Mouse (Mus musculus): ENCODE measurements around the gene Aebp1. TPM values are rescaled to one million over a fixed set of nuclear protein-coding genes. Genes with fewer than 3 reads are reported as not detected.

Aebp1 gene
- total and polyA plus RNA-seq, 2 experiments from 2014 or later, result 14.9 to 19.8 TPM

DNA sequence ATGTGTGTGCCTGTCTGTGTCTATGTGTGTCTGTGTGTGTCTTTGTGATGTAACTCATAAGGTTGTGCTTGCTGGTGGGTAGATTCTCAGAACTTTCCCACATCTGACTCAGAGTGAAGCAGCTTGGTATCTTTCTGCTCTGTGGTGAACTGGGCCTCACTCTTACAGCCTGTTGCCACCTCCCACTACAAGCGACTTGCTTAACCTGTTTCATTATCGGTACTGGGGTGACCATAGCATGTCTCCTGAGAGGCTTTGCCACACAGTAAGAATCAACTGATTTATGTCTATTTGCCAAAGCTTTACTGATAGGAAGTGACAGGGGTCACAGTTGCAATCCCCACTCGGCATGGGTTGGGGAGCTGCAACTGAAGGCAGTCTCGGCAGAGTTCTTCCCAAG is 46.9 kb downstream of the Aebp1 start:
- no peak overlapping the region for H3K4me3 ChIP-seq (ENCODE audit: low read depth, low read length)
- DNase-seq (no peak), ATAC-seq (no peak)
- no peaks in the 10 kb centered on the region for H3K9me3 ChIP-seq (ENCODE audit: low read length)
- H3K4me1 ChIP-seq (ENCODE audit: insufficient read depth), result no peaks in the 10 kb centered on the region
- no peak overlapping the region for H3K27ac ChIP-seq (ENCODE audit: low read depth, low read length)
- TF ChIP-seq CTCF (IDR thresholded peaks at IDR 0.05; ENCODE audit: low read depth), result no peak
- no peaks in the 10 kb centered on the region for H3K36me3 ChIP-seq (ENCODE audit: insufficient read depth)
- H3K4me2 ChIP-seq (ENCODE audit: low read depth), result no peak overlapping the region
- 93% methylated on average over 4 of the region's 4 CpGs for WGBS
- no peaks in the 10 kb centered on the region for H3K27me3 ChIP-seq (ENCODE audit: insufficient read depth, low read length)
- H3K9ac ChIP-seq, result no peak overlapping the region

GRCm38 (mm10) chr11:5912635-5913034 is 50.9 kb downstream of the Aebp1 start:
- no peaks in the 10 kb centered on the region for H3K36me3 ChIP-seq (ENCODE audit: insufficient read depth)
- DNase-seq (no peak), ATAC-seq (no peak)
- no peak overlapping the region for H3K9ac ChIP-seq
- peak; percentile 61 for TF ChIP-seq CTCF (IDR thresholded peaks at IDR 0.05; ENCODE audit: low read depth)
- no peak overlapping the region for H3K4me3 ChIP-seq (ENCODE audit: low read depth, low read length)
- 34% methylated on average over 5 of the region's 5 CpGs for WGBS
- no peaks in the 10 kb centered on the region for H3K27me3 ChIP-seq (ENCODE audit: insufficient read depth, low read length)
- H3K4me2 ChIP-seq (ENCODE audit: low read depth), result no peak overlapping the region
- no peaks in the 10 kb centered on the region for H3K4me1 ChIP-seq (ENCODE audit: insufficient read depth)
- H3K9me3 ChIP-seq (ENCODE audit: low read length), result no peaks in the 10 kb centered on the region
- H3K27ac ChIP-seq (ENCODE audit: low read depth, low read length), result no peak overlapping the region

- H3K27ac ChIP-seq (ENCODE audit: low read depth, low read length), result no peak overlapping the region
- no peaks in the 10 kb centered on the region for H3K27me3 ChIP-seq (ENCODE audit: insufficient read depth, low read length)
- H3K9ac ChIP-seq, result no peak overlapping the region
- no peak for ATAC-seq
- no peak overlapping the region for H3K4me2 ChIP-seq (ENCODE audit: low read depth)
- no peaks in the 10 kb centered on the region for H3K4me1 ChIP-seq (ENCODE audit: insufficient read depth)
- H3K9me3 ChIP-seq (ENCODE audit: low read length), result no peaks in the 10 kb centered on the region
- WGBS, result 60% methylated on average over 8 of the region's 8 CpGs
- DNase-seq, result no peak
- H3K36me3 ChIP-seq (ENCODE audit: insufficient read depth), result no peaks in the 10 kb centered on the region
- TF ChIP-seq CTCF (IDR thresholded peaks at IDR 0.05; ENCODE audit: low read depth), result no peak
- no peak overlapping the region for H3K4me3 ChIP-seq (ENCODE audit: low read depth, low read length)
Measured at GRCm38 (mm10) chr11:5913256-5913655, 51.5 kb downstream of the Aebp1 start.

GRCm38 (mm10) chr11:5913936-5914335 is 52.2 kb downstream of the Aebp1 start:
- no peaks in the 10 kb centered on the region for H3K27me3 ChIP-seq (ENCODE audit: insufficient read depth, low read length)
- H3K4me2 ChIP-seq (ENCODE audit: low read depth), result no peak overlapping the region
- H3K4me1 ChIP-seq (ENCODE audit: insufficient read depth), result no peaks in the 10 kb centered on the region
- WGBS, result 85% methylated on average over 4 of the region's 4 CpGs
- H3K36me3 ChIP-seq (ENCODE audit: insufficient read depth), result no peaks in the 10 kb centered on the region
- H3K9me3 ChIP-seq (ENCODE audit: low read length), result no peaks in the 10 kb centered on the region
- H3K4me3 ChIP-seq (ENCODE audit: low read depth, low read length), result no peak overlapping the region
- no peak overlapping the region for H3K9ac ChIP-seq
- ATAC-seq, result 0 out of 2 replicates have a peak, but pooled peaks have one; percentile 16
- no peak for TF ChIP-seq CTCF (IDR thresholded peaks at IDR 0.05; ENCODE audit: low read depth)
- DNase-seq, result no peak
- H3K27ac ChIP-seq (ENCODE audit: low read depth, low read length), result no peak overlapping the region

GRCm38 (mm10) chr11:5914940-5915339 is 53.2 kb downstream of the Aebp1 start:
- Histone ChIP-seq H3K9me3 (ENCODE audit: low read length) (no peaks in the 10 kb centered on the region), H3K4me3 (ENCODE audit: low read depth, low read length) (no peak overlapping the region), H3K36me3 (ENCODE audit: insufficient read depth) (no peaks in the 10 kb centered on the region), H3K9ac (no peak overlapping the region), H3K27me3 (ENCODE audit: insufficient read depth, low read length) (no peaks in the 10 kb centered on the region), H3K4me2 (ENCODE audit: low read depth) (no peak overlapping the region), H3K4me1 (ENCODE audit: insufficient read depth) (no peaks in the 10 kb centered on the region), H3K27ac (ENCODE audit: low read depth, low read length) (no peak overlapping the region)
- TF ChIP-seq CTCF (IDR thresholded peaks at IDR 0.05; ENCODE audit: low read depth), result no peak
- ATAC-seq (no peak), DNase-seq (no peak)
- WGBS, result 61% methylated on average over 5 of the region's 5 CpGs

DNA sequence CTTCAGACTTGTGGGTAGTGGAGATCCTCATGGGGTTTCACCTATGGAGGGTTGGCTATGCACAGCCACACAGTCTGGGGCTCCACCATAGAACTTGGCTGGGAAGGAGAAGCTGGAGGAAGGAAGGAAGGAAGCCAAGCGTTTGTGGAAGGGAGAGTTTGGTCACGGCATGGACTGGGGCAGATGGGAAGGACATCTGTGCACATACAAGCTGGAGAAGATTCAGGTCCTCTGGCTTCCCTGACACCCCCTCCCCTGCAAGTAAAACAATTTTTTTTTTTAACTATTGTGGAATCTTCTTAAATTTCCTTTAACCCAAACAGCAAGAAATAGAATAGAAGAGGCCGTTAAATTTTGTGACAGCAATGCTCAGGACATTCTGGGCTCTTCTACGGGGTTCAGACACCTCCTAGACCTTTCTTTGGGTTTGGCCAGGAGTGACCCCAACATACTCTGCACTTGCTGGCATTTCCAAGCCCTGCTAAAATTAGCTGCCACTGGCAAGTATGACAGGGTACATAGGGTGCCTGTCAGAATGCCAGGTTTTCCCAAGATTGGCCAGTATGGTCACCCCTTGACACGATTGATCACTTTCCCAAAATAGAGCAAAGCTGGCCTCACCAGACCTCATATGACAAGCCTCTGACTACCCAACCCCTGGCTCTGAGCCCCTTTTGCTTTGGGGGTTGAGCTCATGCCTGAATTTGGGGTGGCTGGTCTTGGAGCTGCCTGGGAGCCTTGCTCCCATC is 53.9 kb downstream of the Aebp1 start:
- Histone ChIP-seq H3K4me2 (ENCODE audit: low read depth) (no peak overlapping the region), H3K9me3 (ENCODE audit: low read length) (no peaks in the 10 kb centered on the region), H3K27me3 (ENCODE audit: insufficient read depth, low read length) (no peaks in the 10 kb centered on the region), H3K4me3 (ENCODE audit: low read depth, low read length) (no peak overlapping the region), H3K36me3 (ENCODE audit: insufficient read depth) (no peaks in the 10 kb centered on the region), H3K4me1 (ENCODE audit: insufficient read depth) (no peaks in the 10 kb centered on the region), H3K27ac (ENCODE audit: low read depth, low read length) (no peak overlapping the region), H3K9ac (no peak overlapping the region)
- no peak for DNase-seq
- no peak for ATAC-seq
- WGBS, result 71% methylated on average over 5 of the region's 5 CpGs
- TF ChIP-seq CTCF (IDR thresholded peaks at IDR 0.05; ENCODE audit: low read depth), result no peak

GRCm38 (mm10) chr11:5916178-5916548 is 54.4 kb downstream of the Aebp1 start:
- WGBS, result 65% methylated on average over 8 of the region's 8 CpGs

More at GRCm38 (mm10) chr11:5916178-5916548, 54.4 kb downstream of the Aebp1 start:
- DNase-seq (no peak), ATAC-seq (no peak)
- H3K27ac ChIP-seq (ENCODE audit: low read depth, low read length), result no peak overlapping the region
- H3K4me2 ChIP-seq (ENCODE audit: low read depth), result no peak overlapping the region
- H3K27me3 ChIP-seq (ENCODE audit: insufficient read depth, low read length), result no peaks in the 10 kb centered on the region
- TF ChIP-seq CTCF (IDR thresholded peaks at IDR 0.05; ENCODE audit: low read depth), result no peak
- no peaks in the 10 kb centered on the region for H3K4me1 ChIP-seq (ENCODE audit: insufficient read depth)
- H3K9ac ChIP-seq, result no peak overlapping the region
- H3K36me3 ChIP-seq (ENCODE audit: insufficient read depth), result no peaks in the 10 kb centered on the region
- H3K9me3 ChIP-seq (ENCODE audit: low read length), result no peaks in the 10 kb centered on the region
- H3K4me3 ChIP-seq (ENCODE audit: low read depth, low read length), result no peak overlapping the region
